Mouse (Mus musculus): ENCODE measurements at regions not wholly inside any gene's neighbourhood (a gene's known extent, or its start where the extent isn't known, plus 50 kb on each side); places are given as distances from the start of the nearest gene placed in this dataset.

DNA sequence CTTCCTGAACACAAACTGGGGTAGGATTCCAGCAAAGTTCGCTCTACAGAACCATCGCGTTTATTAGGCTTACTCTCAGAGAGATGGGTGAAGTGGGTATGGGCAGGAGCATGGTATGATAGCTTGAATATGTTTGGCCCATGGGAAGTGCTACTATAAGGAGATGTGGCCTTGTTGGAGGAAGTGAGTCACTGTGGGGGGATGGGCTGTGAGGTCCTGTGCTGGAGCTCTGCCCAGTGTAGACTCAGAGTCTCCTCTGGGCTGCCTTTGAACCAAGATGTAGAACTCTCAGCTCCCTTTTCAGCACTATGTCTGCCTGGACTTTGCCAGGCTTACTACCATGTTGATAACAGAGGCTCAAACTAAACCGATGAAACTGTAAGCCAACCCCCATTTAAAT lies 112.5 kb upstream of the Srsf6 start:
- TF ChIP-seq MAX (IDR thresholded peaks at IDR 0.05; ENCODE audit: low read length) = no peak
- no peak for TF ChIP-seq POLR2A (IDR thresholded peaks at IDR 0.05; ENCODE audit: control insufficient read depth in 1 of 2, insufficient read depth in 1 of 2, low read depth in 1 of 2, low read length in 2 of 2, poor library complexity in 1 of 2)
- TF ChIP-seq BHLHE40 (IDR thresholded peaks at IDR 0.05; ENCODE audit: borderline replicate concordance, low read depth, low read length) = no peak
- TF ChIP-seq POLR2AphosphoS2 (IDR thresholded peaks at IDR 0.05; ENCODE audit: low read length) = no peak
- no peak for TF ChIP-seq E2F4 (IDR thresholded peaks at IDR 0.05; ENCODE audit: borderline replicate concordance, low read depth, low read length)
- no peak for TF ChIP-seq CTCF (IDR thresholded peaks at IDR 0.05 in 2 of 3, conservative IDR thresholded peaks at IDR 0.05 in 1 of 3; ENCODE audit: control insufficient read depth in 1 of 3, insufficient read depth in 1 of 3, low read depth in 2 of 3, low read length in 3 of 3, poor library complexity in 1 of 3, severe bottlenecking in 1 of 3)
- no peak for TF ChIP-seq RCOR1 (IDR thresholded peaks at IDR 0.05; ENCODE audit: low read depth, low read length)
- TF ChIP-seq ZMIZ1 (IDR thresholded peaks at IDR 0.05; ENCODE audit: low read depth, low read length) = no peak
- TF ChIP-seq GABPA (IDR thresholded peaks at IDR 0.05; ENCODE audit: low read depth, low read length) = no peak
- TF ChIP-seq UBTF (IDR thresholded peaks at IDR 0.05; ENCODE audit: borderline replicate concordance, insufficient read depth, low read depth, low read length) = no peak
- no peak for TF ChIP-seq USF2 (IDR thresholded peaks at IDR 0.05; ENCODE audit: borderline replicate concordance in 1 of 2, insufficient read depth in 1 of 2, low read depth in 1 of 2, low read length in 2 of 2)
- TF ChIP-seq ETS1 (IDR thresholded peaks at IDR 0.05; ENCODE audit: low read depth, low read length) = no peak
- TF ChIP-seq EP300 (IDR thresholded peaks at IDR 0.05; ENCODE audit: low read depth in 1 of 2, low read length in 2 of 2) = no peak
- no peak for TF ChIP-seq ELF1 (IDR thresholded peaks at IDR 0.05; ENCODE audit: low read depth, low read length)
